Mouse (Mus musculus): Measurements from ENCODE around the gene Prkg1. TPM values are rescaled to one million over a fixed set of nuclear protein-coding genes. Genes with fewer than 3 reads are reported as not detected.

The Prkg1 gene
- total RNA-seq, 2 experiments from 2014 or later = 6.3 to 6.4 TPM

GRCm38 (mm10) chr19:31650452-31650851 lies 114.4 kb downstream of the Prkg1 start:
- DNase-seq (ENCODE audit: low spot score in 2 of 2) = no peak

- no peak for DNase-seq (ENCODE audit: low spot score in 2 of 2)
Observed at GRCm38 (mm10) chr19:31647492-31647891, 117.3 kb downstream of the Prkg1 start.

GRCm38 (mm10) chr19:31630899-31631869 lies 133.6 kb downstream of the Prkg1 start:
- DNase-seq (ENCODE audit: low spot score in 2 of 2) = no peak

GRCm38 (mm10) chr19:31621716-31622115 lies 143.1 kb downstream of the Prkg1 start:
- DNase-seq (ENCODE audit: low spot score in 2 of 2) = no peak

- no peak for DNase-seq (ENCODE audit: low spot score in 2 of 2)
Observed at GRCm38 (mm10) chr19:31616830-31617229, 148.0 kb downstream of the Prkg1 start.

GRCm38 (mm10) chr19:31616159-31616558 lies 148.7 kb downstream of the Prkg1 start:
- no peak for DNase-seq (ENCODE audit: low spot score in 2 of 2)

- DNase-seq (ENCODE audit: low spot score in 2 of 2) = no peak
Observed at GRCm38 (mm10) chr19:31613146-31613545, 151.7 kb downstream of the Prkg1 start.

- DNase-seq (ENCODE audit: low spot score in 2 of 2) = no peak
Observed at GRCm38 (mm10) chr19:31602578-31602977, 162.3 kb downstream of the Prkg1 start.

- DNase-seq (ENCODE audit: low spot score in 2 of 2) = no peak
Observed at GRCm38 (mm10) chr19:31594011-31594410, 170.8 kb downstream of the Prkg1 start.

GRCm38 (mm10) chr19:31590701-31591100 lies 174.1 kb downstream of the Prkg1 start:
- DNase-seq (ENCODE audit: low spot score in 2 of 2) = no peak

GRCm38 (mm10) chr19:31577092-31577491 lies 187.7 kb downstream of the Prkg1 start:
- no peak for DNase-seq (ENCODE audit: low spot score in 2 of 2)

- DNase-seq (ENCODE audit: low spot score in 2 of 2) = no peak
Observed at GRCm38 (mm10) chr19:31564329-31564728, 200.5 kb downstream of the Prkg1 start.

- no peak for DNase-seq (ENCODE audit: low spot score in 2 of 2)
Observed at GRCm38 (mm10) chr19:31546063-31546462, 218.8 kb downstream of the Prkg1 start.

GRCm38 (mm10) chr19:31531249-31531740 lies 233.5 kb downstream of the Prkg1 start:
- DNase-seq (ENCODE audit: low spot score in 2 of 2) = peak; percentile 27 to 28

- DNase-seq (ENCODE audit: low spot score in 2 of 2) = peak; percentile 28 to 50
Observed at GRCm38 (mm10) chr19:31530616-31531015, 234.2 kb downstream of the Prkg1 start.

GRCm38 (mm10) chr19:31529890-31530289 lies 234.9 kb downstream of the Prkg1 start:
- no peak for DNase-seq (ENCODE audit: low spot score in 2 of 2)

- no peak for DNase-seq (ENCODE audit: low spot score in 2 of 2)
Observed at GRCm38 (mm10) chr19:31514490-31514889, 250.3 kb downstream of the Prkg1 start.

- DNase-seq (ENCODE audit: low spot score in 2 of 2) = no peak
Observed at GRCm38 (mm10) chr19:31507831-31508230, 257.0 kb downstream of the Prkg1 start.

GRCm38 (mm10) chr19:31506296-31506695 lies 258.5 kb downstream of the Prkg1 start:
- no peak for DNase-seq (ENCODE audit: low spot score in 2 of 2)

GRCm38 (mm10) chr19:31505041-31505440 lies 259.8 kb downstream of the Prkg1 start:
- DNase-seq (ENCODE audit: low spot score in 2 of 2) = no peak

GRCm38 (mm10) chr19:31497386-31497785 lies 267.4 kb downstream of the Prkg1 start:
- no peak for DNase-seq (ENCODE audit: low spot score in 2 of 2)

- DNase-seq (ENCODE audit: low spot score in 2 of 2) = no peak
Observed at GRCm38 (mm10) chr19:31489606-31490005, 275.2 kb downstream of the Prkg1 start.
